Mouse (Mus musculus): ENCODE measurements around the gene Scrn3.
A peak's percentile ranks its signal among the peaks of the same experiment; 100 is the strongest.

Scrn3 gene

GRCm38 (mm10) chr2:73312152-73313116 lies at the start of gene Scrn3, which contains the start of gene Cir1:
Scrn3 (plus strand) TSS chr2:73312601.
Cir1 (minus strand) TSS chr2:73312701.
- DNase-seq (ENCODE audit: low spot score in 2 of 2), result peak; percentile 94

DNA sequence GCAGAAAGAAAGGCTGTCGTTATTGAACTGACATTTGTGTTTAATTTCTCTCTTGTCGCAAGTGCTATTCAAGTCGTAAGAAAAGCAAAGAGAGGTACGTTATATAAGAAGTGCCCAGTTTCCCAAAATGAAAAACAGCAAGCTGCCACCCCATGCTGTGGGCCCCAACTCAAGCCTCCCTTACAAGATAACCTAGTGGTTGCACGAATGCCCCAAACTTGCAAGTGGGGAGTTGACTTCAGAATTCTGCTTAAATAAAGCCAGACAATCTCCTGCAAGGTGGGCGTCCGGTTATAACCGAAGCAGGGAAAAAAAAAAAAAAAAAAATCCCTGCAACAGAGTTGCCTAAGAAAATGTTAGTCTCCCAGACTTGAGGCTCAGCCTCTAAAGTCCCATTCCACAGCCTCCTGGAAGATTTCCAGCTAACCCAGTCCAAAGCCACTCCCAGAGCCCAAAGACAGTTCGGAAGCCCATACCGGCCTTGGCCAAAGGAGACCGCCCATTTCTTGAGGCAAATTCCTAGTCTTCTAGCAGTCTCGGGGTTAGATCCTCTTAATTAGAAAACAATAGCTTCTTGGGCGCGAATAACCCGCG lies 49.1 kb upstream of the Scrn3 start:
- DNase-seq (ENCODE audit: low spot score in 2 of 2), result peak in 1 of 2 experiments; percentile 17

DNA sequence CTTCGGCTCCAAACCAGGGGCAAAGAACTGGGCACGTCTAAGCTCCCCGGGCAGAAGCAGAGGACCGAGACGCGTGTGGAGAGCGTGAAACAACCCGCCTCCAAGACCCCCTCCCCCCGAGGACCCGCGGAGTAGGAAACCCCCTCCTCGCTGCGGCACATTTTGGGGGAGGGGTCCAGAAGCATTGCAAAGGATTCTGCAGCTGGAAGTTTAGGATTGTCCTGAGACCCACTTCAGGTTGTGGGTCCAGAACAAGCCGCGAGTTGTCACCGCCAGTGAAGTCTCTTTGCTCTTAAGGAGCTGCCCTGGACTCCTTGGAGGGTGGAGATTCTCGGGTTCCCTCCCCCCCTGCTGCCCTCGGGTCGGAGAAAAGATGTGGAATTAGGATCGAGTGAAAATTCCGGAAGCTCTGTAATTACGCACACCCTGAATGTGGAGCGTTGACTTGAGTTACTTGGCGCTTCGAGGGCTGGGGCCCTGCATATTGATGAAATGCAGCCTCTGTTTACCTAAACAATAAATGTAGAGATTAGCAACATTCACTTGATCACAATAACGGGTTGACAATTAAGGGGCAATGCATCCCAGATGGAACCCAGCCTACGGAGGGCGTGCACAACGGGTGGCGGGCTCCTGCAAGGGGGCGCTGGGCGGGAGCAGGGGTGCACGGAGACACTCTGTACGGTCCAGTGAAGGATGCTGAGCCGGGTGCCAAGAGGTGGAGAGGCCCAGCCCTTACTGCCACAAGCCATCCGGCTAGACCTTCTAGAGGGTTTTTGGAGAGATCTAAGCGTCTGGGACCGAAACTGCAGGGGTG lies 48.4 kb upstream of the Scrn3 start:
- DNase-seq (ENCODE audit: low spot score in 2 of 2), result no peak

GRCm38 (mm10) chr2:73264611-73265195 lies 47.7 kb upstream of the Scrn3 start:
- DNase-seq (ENCODE audit: low spot score in 2 of 2), result no peak

- DNase-seq (ENCODE audit: low spot score in 2 of 2), result no peak
Observed at GRCm38 (mm10) chr2:73266011-73266410, 46.4 kb upstream of the Scrn3 start.

DNA sequence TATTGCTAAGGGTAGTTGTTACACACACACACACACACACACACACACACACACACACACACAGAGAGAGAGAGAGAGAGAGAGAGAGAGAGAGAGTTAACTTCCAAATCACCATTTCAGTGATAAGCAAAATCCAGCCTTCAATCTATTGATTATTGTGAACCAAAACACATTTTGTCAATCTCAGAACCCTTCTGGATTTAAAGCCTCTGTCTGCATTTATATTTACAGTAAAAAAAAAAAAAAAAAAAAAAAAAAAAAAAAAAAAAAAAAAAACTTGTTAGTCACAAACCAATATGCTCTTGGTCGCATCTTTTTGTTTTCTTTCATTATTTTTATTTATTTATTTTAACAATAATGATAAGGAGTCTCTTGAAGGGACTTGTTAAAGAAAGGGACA lies 45.8 kb upstream of the Scrn3 start:
- no peak for DNase-seq (ENCODE audit: low spot score in 2 of 2)

DNA sequence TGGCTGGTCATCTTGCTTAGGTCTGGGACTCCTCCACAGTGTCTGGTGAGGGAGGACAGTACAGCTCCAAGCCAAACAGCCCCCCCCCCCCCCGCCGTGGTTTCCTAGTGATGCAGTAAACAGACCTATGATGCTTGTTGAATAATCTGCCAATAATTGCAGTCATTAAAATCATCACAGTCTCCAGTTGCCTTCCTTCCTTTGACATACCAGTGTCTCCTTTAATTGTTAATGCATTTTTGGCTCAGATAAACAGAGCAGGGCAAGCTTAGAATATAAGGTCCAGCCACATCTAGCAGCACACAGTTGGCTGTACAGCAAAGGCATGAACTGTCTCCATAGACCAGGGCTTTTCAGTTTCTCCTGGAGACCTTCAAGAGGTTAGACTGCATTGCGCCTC lies 45.2 kb upstream of the Scrn3 start:
- DNase-seq (ENCODE audit: low spot score in 2 of 2), result no peak

GRCm38 (mm10) chr2:73267818-73268217 lies 44.6 kb upstream of the Scrn3 start:
- DNase-seq (ENCODE audit: low spot score in 2 of 2), result no peak

DNA sequence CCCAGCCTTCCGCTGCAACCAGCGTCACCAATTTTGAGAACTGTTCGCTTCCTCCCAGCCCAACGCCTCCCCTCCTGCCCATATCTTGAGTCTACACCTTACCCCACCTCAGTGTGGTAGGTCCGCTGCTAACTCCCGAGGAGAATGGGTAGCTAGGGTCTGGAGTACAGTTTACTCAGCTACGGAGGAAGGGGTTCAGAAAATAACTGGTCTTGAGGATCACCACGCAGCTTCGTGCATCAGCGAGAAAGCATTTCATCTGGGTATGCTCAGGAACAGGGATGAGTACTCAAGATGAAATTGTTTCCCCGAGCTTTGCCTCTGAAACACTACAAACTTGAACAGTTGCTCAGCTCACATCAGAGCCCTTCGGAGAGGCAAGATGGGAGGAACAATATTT lies 44.1 kb upstream of the Scrn3 start:
- no peak for DNase-seq (ENCODE audit: low spot score in 2 of 2)

DNA sequence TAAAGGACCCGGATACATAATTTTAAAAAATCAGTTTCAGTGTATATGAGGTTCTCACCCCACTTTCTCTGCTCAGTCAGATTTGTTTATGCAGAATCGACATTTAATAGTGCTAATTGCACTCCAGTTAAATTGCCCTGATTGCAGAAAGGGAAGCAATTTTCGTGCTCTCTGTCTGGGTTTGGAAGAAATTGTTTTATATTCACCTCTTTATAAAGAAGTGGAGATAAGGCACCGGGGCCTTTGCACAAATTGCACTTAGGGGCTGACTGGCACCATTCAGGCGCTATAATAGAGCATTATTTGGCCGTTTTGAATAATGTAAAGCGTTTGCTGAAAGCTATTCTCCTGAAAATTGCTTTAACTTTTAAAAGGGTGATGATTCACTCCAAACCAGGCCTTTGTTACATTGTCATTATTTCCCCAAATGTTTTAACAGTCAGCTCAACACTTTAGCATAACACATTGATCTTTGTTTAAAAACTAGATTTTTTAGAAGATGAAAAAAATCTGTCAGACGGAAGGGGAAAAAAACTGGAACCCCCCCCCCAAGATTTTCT lies 43.5 kb upstream of the Scrn3 start:
- DNase-seq (ENCODE audit: low spot score in 2 of 2), result no peak

DNA sequence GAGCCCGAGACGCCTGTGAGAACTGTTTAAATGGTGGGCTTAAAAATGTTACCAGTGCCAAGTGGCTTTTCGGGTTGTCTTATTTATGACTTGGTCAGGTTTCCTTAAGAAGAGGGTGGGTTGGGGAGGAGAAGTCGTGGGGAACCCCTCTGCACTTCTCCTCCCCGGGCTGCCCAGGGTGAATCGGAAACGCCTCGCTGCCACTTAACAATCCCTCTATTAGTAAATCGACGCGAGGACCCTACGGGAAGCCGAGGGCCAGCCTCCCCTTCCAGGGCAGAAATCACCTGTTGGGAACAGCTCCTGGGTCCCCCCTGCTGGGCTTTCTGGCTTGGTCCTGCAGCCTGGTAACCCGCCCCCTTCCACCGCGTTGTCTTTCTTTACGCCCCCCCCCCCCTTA lies 42.7 kb upstream of the Scrn3 start:
- DNase-seq (ENCODE audit: low spot score in 2 of 2), result no peak

- DNase-seq (ENCODE audit: low spot score in 2 of 2), result no peak
Observed at GRCm38 (mm10) chr2:73270071-73270592, 42.3 kb upstream of the Scrn3 start.

DNA sequence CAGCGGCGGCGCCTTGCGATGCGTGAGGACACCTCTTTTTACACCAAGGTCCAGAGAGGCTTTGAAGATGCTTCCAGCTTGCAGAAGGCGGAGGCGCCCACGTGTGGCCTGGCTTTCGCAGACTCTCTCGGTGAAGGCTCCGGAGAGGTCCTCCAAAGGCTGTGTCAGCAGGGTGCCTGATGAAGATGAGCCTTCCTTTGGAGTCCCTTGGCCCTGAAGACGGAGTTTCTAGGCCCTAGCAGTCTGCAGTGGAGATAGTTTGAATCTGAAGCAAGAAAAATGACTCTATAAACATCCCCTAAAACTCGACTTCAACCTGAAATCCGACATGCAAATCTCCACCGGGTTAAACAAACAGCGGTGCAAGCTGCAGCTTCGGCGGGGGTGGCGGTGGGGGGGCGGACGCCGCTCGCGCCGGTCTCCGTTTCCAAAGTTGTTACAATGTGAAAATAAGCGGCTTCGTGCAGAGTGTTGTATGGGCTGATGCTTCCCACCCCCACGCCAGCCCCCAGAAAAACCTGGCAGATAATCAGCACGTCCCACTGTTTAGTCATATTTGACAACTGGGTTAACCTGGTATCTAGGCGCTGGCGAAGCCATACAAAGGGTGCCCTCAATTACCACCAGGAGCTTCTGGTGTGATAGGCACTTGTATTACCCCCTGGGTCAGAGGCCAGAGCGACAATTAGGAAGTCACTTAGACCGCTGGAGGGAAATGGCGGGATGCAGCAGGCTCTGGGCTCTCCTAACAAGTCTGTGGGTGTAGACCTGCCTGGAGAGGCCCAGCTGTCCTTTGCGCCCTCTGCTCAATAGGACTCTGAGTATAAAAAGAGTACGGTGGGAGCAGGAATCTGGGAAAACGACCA lies 41.6 kb upstream of the Scrn3 start:
- peak in 1 of 2 experiments; percentile 11 for DNase-seq (ENCODE audit: low spot score in 2 of 2)

DNA sequence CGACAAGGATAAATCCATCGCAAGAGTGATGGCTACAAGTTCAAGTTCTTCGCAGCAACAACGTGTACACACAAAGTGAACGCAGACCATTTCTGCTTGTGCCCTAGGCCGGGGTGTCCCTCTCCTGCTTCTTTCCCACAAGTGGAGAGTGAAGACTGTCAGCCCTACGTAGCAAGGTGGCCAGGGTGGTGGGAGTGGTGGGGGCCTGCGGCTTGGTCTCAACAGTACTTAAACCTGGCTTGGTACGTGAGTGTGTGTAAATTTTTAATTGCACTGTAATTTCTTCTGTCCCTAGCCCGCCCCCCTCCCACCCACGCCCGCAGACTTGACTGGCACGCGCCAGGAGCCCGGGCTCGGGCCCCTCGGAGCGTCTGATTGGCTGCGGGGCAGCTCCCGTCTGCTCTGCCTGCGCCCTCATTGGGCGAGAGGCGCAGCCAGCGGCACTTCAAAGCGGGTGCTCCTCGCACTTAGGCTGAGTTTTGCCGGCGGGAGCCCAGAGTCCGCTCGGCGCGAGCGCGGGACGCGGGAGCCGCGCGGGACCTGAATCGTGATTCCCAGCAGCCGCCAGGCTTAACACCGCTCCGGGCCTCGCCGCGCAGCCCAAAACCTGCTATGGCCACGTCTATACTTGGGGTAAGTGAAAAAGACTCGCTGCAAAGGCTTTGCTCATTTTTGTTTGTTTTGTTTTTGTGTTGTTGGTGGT lies 40.8 kb upstream of the Scrn3 start, which contains the start of gene Sp9:
Gene Sp9, plus strand, starts transcription at position 467 of the 703 bp plus-strand sequence.
- peak in 1 of 2 experiments; percentile 23 for DNase-seq (ENCODE audit: low spot score in 2 of 2)

- DNase-seq (ENCODE audit: low spot score in 2 of 2), result peak in 1 of 2 experiments; percentile 24
Observed at GRCm38 (mm10) chr2:73272351-73273248, 39.8 kb upstream of the Scrn3 start.

DNA sequence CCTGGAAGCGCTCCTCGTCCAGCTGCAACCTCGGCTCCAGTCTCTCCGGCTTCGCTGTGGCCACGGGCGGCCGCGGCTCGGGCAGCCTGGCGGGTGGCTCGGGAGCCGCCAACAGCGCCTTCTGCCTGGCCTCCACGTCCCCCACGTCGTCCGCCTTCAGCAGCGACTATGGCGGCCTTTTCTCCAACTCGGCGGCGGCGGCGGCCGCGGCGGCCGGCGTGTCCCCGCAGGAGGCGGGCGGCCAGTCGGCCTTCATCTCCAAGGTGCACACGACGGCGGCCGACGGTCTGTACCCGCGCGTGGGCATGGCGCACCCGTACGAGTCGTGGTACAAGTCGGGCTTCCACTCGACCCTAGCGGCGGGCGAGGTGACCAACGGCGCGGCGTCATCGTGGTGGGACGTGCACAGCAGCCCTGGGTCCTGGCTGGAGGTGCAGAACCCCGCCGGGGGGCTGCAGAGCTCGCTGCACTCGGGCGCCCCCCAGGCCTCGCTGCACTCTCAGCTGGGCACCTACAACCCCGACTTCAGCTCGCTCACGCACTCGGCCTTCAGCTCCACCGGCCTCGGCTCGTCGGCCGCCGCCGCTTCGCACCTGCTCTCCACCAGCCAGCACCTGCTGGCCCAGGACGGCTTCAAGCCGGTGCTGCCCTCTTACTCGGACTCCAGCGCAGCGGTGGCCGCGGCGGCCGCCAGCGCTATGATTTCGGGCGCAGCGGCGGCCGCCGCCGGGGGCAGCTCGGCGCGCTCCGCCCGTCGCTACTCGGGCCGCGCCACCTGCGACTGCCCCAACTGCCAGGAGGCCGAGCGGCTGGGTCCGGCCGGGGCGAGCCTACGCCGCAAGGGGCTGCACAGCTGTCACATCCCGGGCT lies 38.9 kb upstream of the Scrn3 start:
- no peak for DNase-seq (ENCODE audit: low spot score in 2 of 2)
